Mouse (Mus musculus) embryonic stem cell, embryonic (primary cell): ENCODE measurements around the gene Relch.

Source experiments
- CTCF ChIA-PET, 4 experiments: fragments of 300-600 bp in 2 of 4; fragments of 350-600 bp in 2 of 4; sonication (Branson Sonifier 250); formaldehyde crosslinking; loops; one replicate each; lab custom pipeline; 2022; ENCODE audit warnings: inconsistent platforms in 2 of 4; lab: Charles Lee
- POLR2A ChIA-PET, 4 experiments: fragments of 300-600 bp in 2 of 4; fragments of 350-600 bp in 2 of 4; sonication (Branson Sonifier 250); formaldehyde crosslinking; loops; one replicate each; lab custom pipeline; 2022; ENCODE audit warnings: antibody characterized with exemption in 4 of 4, inconsistent platforms in 1 of 4; lab: Charles Lee

The Relch gene

DNA sequence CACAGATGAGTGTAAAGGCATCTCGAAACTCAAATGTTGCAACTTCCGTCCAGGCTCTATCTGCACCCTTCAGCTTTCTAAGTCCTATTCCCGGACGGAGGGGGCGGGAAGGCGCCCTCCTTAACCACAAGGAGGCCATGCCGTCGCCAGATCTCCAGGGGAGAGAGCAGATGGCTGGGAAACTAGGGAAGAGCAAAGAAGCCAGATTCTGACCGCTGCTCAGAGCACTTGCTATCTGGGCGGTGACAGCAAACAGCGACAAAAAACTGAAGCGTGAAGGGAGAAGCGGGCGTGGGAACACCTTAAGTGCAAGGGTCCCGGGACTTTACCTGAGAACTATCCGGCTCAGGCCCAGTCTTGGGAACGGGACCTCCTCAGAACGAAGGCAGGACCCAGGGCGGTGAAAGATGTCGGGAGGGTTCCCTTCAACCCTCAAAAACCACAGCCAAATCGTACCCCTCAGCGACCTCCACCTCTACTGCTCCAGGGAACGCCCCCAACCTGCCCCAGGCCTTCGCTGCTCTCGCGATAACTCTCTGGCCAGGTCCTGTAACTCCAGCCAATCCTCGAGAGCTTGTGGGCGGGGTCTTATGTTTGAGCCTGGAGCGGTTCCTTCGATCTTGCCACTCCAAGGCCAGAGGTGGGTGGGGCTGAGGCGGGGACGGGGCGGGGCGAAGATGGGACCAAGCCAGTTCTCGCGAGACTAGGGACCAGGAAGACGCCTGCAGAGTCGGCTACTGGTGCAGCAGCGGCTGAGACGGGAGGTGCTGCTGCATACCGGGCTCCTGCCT lies at the start of gene Relch, which contains the start of gene Pign:
Relch (plus strand) TSS at position 691 of the 791 bp plus-strand sequence.
Pign (minus strand) TSS at position 507 of the 791 bp plus-strand sequence.
- POLR2A ChIA-PET: interaction anchor here in 3 of 4 experiments (0.6 to 2.6 kb wide), 49 partner anchors 8 to 1096 kb away, joined by 3 to 17 read pairs (median 3); partner anchors contain the start of genes Kdsr (in 1 of the 3), Phlpp1 (in 1 of the 3) and Zcchc2 (in 1 of the 3)
- CTCF ChIA-PET: interaction anchor here in 3 of 4 experiments (0.6 to 1.9 kb wide), 6 partner anchors 17 to 568 kb away, joined by 3 to 6 read pairs (median 4); partner anchors contain the start of gene Phlpp1 (in 1 of the 3)

DNA sequence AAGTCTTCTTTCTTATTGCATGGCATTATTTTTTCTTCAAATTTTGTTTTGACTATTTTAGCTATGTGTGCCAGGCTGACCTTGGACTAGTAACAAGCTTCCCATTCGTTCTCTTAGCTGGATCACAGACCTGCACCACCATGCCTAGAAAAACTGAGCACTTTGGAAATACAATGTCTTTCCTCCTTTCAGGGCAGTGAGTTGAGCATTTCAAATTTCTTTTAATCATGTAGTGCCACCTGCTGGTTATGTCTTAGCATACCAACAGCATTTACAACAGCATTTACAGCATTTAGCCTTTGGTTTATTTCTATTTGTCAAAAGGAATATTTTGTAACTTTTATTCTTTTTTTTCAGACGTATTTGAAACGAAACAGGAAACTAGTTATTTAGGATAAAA lies 33.2 kb upstream of the Relch start:
- ChIA-PET POLR2A (interaction anchor here in 1 of 4 experiments (0.7 kb wide), 1 partner anchor 274 kb away, joined by 3 read pairs; the partner anchor contains the start of gene Rnf152), CTCF (interaction anchor here in 2 of 4 experiments (0.5 to 1.9 kb wide), 4 partner anchors 32 to 646 kb away, joined by 3 to 6 read pairs (median 4); no protein-coding TSS in a partner anchor)

DNA sequence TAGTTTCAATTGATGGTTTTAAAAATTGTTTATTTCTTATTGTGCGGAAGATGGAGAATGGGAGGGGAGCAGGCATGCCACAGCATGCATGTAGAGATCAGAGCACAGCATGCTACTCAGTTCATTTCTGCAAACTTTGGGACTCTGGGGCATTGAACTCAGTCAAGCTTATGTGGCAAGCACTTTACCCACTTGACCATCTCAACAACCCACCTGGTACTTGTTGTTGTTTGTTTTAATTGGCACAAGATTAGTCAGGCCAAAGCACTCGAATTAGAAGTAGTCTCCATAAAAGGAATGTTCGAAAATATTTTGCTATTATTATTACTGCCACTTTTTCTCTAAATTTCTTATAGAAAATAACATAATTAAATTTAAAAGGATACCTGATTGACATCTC lies 19.6 kb upstream of the Relch start:
- ChIA-PET CTCF (no interaction called here), POLR2A (interaction anchor here in 1 of 4 experiments (2.2 kb wide), 1 partner anchor 20 kb away, joined by 8 read pairs; the partner anchor contains the start of genes Pign and Relch)

DNA sequence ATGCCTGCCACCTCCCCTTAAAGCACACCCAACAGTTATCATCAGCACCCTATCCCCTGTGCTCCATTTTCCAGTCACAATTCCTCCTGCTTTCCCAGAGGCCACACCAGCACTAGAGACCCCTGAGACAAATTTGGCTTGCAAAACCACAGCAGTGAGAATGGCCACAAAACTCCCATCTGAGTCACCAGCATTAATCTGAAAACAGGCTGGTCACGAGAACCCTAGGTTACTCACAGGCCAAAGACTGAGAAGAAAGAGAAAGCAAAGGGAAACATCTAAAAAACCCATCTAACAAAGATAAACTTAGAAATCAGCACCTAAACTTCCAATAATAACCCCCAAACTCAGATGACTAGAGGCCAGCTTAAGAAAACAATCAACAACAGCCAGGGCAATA lies 13.0 kb upstream of the Relch start:
- ChIA-PET POLR2A (interaction anchor here in 2 of 4 experiments (1.1 to 1.6 kb wide), 2 partner anchors 13 kb away, joined by 3 to 5 read pairs; partner anchors contain the start of genes Pign (in 2 of the 2) and Relch (in 2 of the 2)), CTCF (no interaction called here)

DNA sequence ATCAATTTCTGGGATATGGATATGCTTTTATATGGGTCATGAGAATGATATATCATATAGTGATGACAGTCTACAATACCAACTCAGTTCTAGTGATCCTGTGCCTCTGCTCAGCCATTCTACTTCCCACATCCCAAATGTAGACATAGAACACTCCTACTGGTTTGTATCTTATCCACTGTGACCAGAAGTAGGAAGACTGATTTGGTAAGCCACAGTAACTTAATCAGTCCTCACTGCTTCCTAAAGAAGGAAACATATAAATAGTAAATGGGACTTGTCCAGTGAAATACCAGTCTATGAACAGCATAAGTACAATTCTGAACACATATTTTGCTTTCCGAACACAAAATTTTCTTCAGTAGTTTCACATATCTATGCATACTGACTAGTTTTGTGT lies 9.7 kb upstream of the Relch start:
- ChIA-PET POLR2A (interaction anchor here in 1 of 4 experiments (1.1 kb wide), 1 partner anchor 10 kb away, joined by 3 read pairs; the partner anchor contains the start of genes Pign and Relch), CTCF (no interaction called here)

DNA sequence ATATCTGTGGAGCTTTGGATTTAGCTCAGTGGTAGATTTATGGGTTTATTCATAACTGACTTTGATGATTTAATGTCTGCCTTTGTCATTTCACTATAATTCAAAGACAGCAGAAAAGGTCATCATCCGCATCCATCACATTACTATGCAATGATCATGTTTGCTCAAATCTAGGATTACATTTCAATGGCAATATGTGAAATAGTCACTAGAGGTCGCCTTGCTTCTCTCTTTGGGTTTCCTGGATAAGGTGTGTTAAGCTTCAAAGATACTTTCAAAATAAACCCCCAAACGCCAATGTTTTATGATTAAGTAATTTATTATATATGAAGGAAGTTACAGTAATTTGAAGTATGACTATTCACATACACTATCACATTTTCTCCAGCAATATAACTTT lies 3.6 kb upstream of the Relch start:
- POLR2A ChIA-PET: no interaction called here

DNA sequence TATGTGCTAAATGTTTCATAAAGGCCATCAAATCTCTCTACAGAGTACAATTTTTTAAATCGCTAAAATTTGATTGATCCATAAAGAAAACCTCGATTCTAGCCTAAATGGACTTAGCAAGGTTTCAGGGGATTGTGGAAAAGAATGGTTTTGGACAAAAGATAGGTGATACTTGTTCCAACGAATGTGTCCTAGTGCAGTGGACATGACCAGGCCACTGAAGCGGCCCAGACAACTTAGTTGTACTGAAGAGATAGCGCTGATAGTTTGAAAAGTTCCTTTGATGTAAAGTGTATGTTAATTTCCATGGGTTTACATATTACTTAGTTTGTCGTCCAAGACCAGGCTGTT lies 866 bp upstream of the Relch start:
- ChIA-PET CTCF (interaction anchor here in 2 of 4 experiments (0.6 to 1.1 kb wide), 2 partner anchors 32 to 409 kb away, joined by 3 to 4 read pairs; no protein-coding TSS in a partner anchor), POLR2A (interaction anchor here in 3 of 4 experiments (0.8 to 2.6 kb wide), 10 partner anchors 10 to 509 kb away, joined by 3 to 17 read pairs (median 4); partner anchors contain the start of genes Phlpp1 (in 1 of the 3) and Zcchc2 (in 1 of the 3))

More for the DNA sequence above, 3.6 kb upstream of the Relch start:
- CTCF ChIA-PET: interaction anchor here (0.6 to 1.0 kb wide), 6 partner anchors 20 to 377 kb away, joined by 3 to 5 read pairs (median 3); no protein-coding TSS in a partner anchor

DNA sequence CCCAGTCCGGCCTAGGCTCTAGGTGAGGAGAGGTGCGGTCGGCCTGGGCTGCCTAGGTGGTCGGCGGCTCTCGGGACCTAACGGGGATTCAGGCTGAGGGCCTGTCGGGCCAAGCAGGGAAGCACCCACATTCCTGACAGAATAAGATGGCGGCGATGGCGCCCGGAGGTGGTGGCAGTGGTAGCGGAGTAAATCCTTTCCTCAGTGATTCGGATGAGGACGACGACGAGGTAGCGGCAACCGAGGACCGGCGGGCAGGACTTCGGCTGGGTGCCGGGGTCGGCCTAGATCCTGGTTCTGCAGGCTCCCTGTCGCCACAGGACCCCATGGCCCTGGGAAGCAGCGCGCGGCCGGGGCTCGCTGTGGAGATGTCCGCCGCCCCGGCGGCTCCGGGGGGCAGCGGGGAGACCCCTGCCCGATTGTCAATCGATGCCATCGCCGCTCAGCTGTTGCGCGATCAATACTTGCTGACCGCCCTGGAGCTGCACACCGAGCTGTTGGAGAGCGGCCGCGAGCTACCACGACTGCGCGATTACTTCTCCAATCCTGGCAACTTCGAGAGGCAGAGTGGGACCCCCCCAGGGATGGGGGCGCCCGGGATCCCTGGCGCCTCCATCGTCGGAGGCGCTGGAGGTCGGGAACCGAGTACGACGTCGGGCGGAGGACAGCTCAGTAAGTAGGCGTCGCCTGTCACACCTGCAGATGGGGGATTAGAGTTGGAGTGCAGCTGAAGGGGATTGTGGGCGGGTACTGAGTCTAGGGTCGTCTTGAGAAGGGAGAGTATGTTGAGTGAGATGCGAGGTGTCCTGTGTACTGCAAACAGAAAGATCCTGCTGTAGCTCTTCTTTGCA lies 526 bp downstream of the Relch start:
- ChIA-PET CTCF (interaction anchor here in 3 of 4 experiments (0.6 to 1.9 kb wide), 6 partner anchors 16 to 540 kb away, joined by 3 to 6 read pairs (median 4); partner anchors contain the start of gene Phlpp1 (in 1 of the 3)), POLR2A (interaction anchor here in 3 of 4 experiments (0.5 to 2.6 kb wide), 47 partner anchors 7 to 1095 kb away, joined by 3 to 17 read pairs (median 3); partner anchors contain the start of genes Kdsr (in 1 of the 3), Phlpp1 (in 1 of the 3) and Zcchc2 (in 1 of the 3))

DNA sequence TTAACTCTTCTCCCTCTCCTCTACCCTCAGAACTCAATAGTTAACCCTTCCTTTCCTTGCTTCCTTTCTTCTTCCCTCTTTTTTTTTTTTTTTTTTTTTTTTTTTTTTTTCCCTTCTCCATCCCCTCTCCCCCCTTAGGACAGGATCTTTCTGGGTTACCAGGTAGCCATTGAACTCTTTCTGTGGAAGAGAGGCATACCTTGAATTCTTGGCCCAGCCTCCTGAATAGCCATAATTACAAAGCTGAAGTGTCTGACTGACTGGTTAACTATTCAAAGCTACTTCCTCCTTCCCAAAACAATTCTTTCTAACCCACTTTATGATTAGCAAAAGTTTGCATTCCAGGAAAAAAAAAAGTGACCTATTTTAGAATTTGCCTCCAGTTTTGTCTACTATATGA lies 6.0 kb downstream of the Relch start:
- POLR2A ChIA-PET: interaction anchor here in 2 of 4 experiments (0.6 to 1.3 kb wide), 4 partner anchors 321 to 847 kb away, joined by 3 read pairs; partner anchors contain the start of gene Zcchc2 (in 1 of the 2)
- CTCF ChIA-PET: no interaction called here

DNA sequence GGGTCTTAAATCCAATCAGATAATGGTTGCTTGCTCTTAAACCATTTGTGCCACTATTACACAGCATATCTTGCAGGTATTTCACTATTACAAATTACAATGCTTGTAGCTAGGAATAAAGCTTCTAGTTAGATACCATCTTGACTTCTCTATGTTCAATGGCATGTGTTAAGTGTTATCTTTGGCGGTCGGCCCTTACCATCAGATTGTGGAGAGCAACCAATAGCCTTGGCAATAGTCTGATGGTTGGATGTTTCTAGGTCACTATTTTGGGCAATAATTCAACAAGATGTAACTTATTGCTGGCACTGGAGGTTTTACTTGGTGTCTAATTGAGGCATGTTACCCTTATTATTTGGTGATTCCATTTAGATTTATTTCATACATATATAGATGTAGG lies 11.1 kb downstream of the Relch start:
- POLR2A ChIA-PET: interaction anchor here in 1 of 4 experiments (0.5 to 1.4 kb wide), 2 partner anchors 11 to 169 kb away, joined by 3 to 4 read pairs; partner anchors contain the start of genes Pign and Relch

DNA sequence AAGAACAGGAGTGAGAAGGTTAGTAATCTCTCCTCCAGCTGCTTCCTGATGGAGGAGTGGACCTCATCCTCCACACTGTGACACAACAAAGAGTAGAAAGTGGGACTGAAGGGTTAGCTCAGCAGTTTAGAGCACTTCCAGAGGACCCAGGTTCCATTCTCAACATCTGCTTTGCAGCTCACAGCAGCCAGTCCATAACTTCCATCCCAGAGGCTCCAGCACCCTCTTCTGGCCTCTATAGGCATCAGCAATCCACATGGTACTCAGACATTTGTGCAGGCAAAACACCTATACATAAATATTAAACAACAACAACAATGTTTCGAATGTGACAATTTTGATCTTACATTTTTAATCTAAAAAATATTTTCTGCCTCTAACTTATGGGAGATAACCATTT lies 16.9 kb downstream of the Relch start:
- CTCF ChIA-PET: interaction anchor here in 3 of 4 experiments (0.6 to 1.4 kb wide), 4 partner anchors 17 to 21 kb away, joined by 3 to 6 read pairs (median 4); partner anchors contain the start of genes Pign (in 2 of the 3) and Relch (in 2 of the 3)
- POLR2A ChIA-PET: interaction anchor here in 3 of 4 experiments (1.0 to 2.3 kb wide), 5 partner anchors 10 to 18 kb away, joined by 3 to 6 read pairs (median 5); partner anchors contain the start of genes Pign (in 2 of the 3) and Relch (in 1 of the 3)

More for the DNA sequence above, 11.1 kb downstream of the Relch start:
- CTCF ChIA-PET: no interaction called here

DNA sequence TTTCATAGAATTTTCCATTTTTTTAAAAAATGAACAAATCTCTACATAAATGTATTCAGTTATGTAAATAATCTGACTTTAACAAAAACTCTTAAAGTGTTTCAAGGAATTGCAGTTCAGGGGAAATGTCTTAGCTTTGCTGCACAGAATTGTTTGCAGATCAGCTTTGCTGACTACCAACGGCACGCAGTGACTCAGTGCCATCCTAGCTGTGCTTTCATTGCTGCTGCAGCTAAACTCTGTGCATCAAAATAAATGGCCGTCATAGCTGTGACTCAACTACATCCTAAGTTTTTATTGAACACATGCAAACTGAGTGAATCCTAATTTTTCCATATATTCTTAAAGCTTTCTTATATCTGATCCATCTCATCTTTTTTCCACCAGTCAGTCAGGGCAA lies 21.8 kb downstream of the Relch start:
- ChIA-PET CTCF (no interaction called here), POLR2A (interaction anchor here in 1 of 4 experiments (1.2 kb wide), 1 partner anchor 22 kb away, joined by 3 read pairs; the partner anchor contains the start of genes Pign and Relch)

DNA sequence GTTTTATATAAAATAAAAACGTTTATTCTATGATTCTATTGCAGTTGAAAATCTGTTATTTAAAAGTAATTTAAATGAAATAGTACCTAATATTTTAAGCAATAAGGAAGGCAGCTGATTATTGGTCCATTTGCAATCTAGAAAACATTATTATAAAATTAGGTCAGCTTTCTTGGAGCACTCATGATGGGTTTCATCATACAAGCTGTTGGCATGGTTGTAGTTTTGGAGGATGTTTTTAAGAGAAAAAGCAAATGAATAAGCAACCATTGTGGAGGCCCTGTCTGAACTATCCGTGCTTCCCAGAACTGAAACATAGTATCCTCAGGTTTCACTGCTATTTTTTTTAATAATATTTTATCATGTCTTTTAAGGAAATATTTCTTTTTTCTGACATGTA lies 31.9 kb downstream of the Relch start:
- CTCF ChIA-PET: no interaction called here
- POLR2A ChIA-PET: interaction anchor here in 1 of 4 experiments (0.9 kb wide), 1 partner anchor 32 kb away, joined by 3 read pairs; the partner anchor contains the start of genes Pign and Relch

DNA sequence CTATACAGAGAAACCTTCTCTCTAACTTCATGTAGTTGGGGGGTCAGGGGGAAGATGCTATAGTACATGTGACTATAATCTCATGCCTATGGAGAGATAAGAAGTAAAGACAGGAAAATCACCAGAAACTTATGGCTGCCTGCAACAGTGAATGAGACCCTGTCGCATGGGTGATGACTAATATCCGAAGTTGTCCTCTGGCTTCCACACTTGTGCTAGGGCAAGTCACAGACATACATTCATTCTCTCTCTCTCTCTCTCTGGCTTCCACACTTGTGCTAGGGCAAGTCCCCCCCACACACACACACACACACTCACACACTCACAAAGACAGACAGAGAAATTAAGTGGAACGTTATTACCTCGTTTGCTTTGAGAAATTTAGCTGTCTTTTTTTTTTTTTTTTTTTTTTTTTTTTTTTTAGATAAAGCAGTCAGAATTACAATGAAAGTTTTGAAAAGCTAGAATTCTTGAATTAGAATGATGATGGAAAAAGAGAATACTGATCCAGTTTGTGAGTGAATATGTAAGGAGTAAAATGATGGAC lies 37.4 kb downstream of the Relch start:
- POLR2A ChIA-PET: interaction anchor here in 2 of 4 experiments (0.7 to 0.9 kb wide), 2 partner anchors 12 to 602 kb away, joined by 4 to 6 read pairs; no protein-coding TSS in a partner anchor

DNA sequence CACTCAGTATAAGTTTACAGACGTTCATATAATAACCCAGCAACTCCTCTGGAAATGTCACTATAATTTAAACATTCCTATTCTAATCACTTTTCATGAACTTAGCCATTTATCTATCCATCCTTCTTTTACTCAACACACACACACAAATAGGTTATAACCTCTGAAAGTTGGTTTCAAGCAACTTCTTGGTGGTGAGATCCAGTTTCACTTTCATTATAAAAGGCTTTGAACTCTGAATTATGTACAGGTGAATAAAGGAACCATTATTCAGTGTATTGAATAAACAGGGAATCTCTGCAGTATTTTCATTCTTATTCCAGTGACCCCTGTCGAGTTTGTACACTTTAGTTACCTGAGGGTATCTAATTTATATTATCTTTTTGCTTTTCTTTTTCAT lies 45.8 kb downstream of the Relch start:
- ChIA-PET CTCF (no interaction called here), POLR2A (no interaction called here)

More for the DNA sequence above, 37.4 kb downstream of the Relch start:
- CTCF ChIA-PET: no interaction called here

DNA sequence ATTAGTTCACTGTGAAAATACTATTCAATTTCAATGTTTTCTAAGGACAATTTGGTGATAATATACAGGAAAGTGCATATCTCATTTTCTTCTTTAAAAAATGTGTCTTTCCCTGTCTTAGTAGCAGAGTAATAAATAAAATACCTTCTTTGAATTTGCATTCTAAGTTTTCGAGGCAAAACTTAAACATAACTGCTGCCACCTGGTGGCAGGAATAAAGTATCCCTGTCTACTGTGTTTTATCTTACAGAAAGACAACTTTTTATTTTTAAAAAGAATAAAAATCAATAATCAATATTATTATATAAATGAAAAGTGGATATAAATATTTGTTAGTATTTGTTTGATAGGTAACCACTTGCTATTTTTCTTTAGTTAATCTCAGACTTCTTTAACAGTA lies 47.6 kb downstream of the Relch start:
- ChIA-PET POLR2A (no interaction called here), CTCF (no interaction called here)

DNA sequence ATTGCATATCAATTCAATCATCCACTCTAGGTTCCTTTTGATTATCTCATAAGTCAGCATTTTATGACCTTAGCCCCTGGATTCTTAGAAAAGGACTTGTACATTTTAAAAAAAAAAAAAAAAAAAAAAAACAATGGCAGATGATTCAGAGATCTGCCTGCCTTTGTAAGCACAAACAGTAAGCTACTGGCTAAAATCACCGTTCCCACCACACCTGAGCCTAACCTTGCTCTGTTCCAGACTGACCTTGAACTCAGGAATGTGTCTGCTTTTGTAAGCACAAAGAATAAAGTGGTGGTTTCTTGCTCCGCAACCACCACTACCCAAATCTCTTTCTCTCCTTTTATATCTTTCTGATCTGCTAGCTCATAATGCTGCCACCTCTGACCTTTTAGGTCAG lies 49.2 kb downstream of the Relch start:
- ChIA-PET POLR2A (interaction anchor here (0.6 to 1.3 kb wide), 7 partner anchors 12 to 1913 kb away, joined by 3 to 5 read pairs (median 4); partner anchors contain the start of genes Pign (in 1 of the 4) and Relch (in 1 of the 4)), CTCF (interaction anchor here in 2 of 4 experiments (0.5 to 0.7 kb wide), 4 partner anchors 86 to 217 kb away, joined by 3 to 4 read pairs (median 3); no protein-coding TSS in a partner anchor)
